Mouse (Mus musculus): ENCODE results near the gene Lingo2. TPM values are rescaled to one million over a fixed set of nuclear protein-coding genes. Genes with fewer than 3 reads are reported as not detected.

Gene Lingo2
- polyA plus RNA-seq, 1 experiment from 2014 or later, result 0.40 TPM

- no peak for ATAC-seq
- no peak overlapping the region for H3K27ac ChIP-seq (ENCODE audit: low read depth, low read length)
- H3K9ac ChIP-seq (ENCODE audit: low read depth, low read length), result no peak overlapping the region
- no peak overlapping the region for H3K4me3 ChIP-seq (ENCODE audit: low read depth, low read length)
- WGBS, result 66% methylated on average over 5 of the region's 5 CpGs
- no peaks in the 10 kb centered on the region for H3K4me1 ChIP-seq (replicated peaks; ENCODE audit: control insufficient read depth, insufficient read depth, low read length)
- TF ChIP-seq CTCF (IDR thresholded peaks at IDR 0.05; ENCODE audit: low read depth), result no peak
- H3K4me2 ChIP-seq (replicated peaks; ENCODE audit: low read depth), result no peak overlapping the region
- H3K27me3 ChIP-seq (replicated peaks; ENCODE audit: control insufficient read depth, insufficient read depth, low read length), result no peaks in the 10 kb centered on the region
- H3K9me3 ChIP-seq (ENCODE audit: control insufficient read depth), result no peaks in the 10 kb centered on the region
- H3K36me3 ChIP-seq (ENCODE audit: control insufficient read depth, insufficient read depth), result no peaks in the 10 kb centered on the region
These were observed 1065.7 kb downstream of the Lingo2 start for GRCm38 (mm10) chr4:35885591-35886542.

GRCm38 (mm10) chr4:35884946-35885460 lies 1066.5 kb downstream of the Lingo2 start:
- TF ChIP-seq CTCF (IDR thresholded peaks at IDR 0.05; ENCODE audit: low read depth), result no peak
- Histone ChIP-seq H3K4me1 (replicated peaks; ENCODE audit: control insufficient read depth, insufficient read depth, low read length) (no peaks in the 10 kb centered on the region), H3K4me2 (replicated peaks; ENCODE audit: low read depth) (no peak overlapping the region)

GRCm38 (mm10) chr4:35846518-35846917 lies 1105.0 kb downstream of the Lingo2 start:
- WGBS, result 93% methylated on average over 1 of the region's 1 CpGs
- H3K27me3 ChIP-seq (replicated peaks; ENCODE audit: control insufficient read depth, insufficient read depth, low read length), result no peaks in the 10 kb centered on the region
- no peak for TF ChIP-seq CTCF (IDR thresholded peaks at IDR 0.05; ENCODE audit: low read depth)
- no peak overlapping the region for H3K4me2 ChIP-seq (replicated peaks; ENCODE audit: low read depth)
- H3K36me3 ChIP-seq (ENCODE audit: control insufficient read depth, insufficient read depth), result no peaks in the 10 kb centered on the region
- no peak overlapping the region for H3K4me3 ChIP-seq (ENCODE audit: low read depth, low read length)
- H3K27ac ChIP-seq (ENCODE audit: low read depth, low read length), result no peak overlapping the region
- H3K4me1 ChIP-seq (replicated peaks; ENCODE audit: control insufficient read depth, insufficient read depth, low read length), result no peaks in the 10 kb centered on the region
- H3K9me3 ChIP-seq (ENCODE audit: control insufficient read depth), result no peaks in the 10 kb centered on the region
- no peak overlapping the region for H3K9ac ChIP-seq (ENCODE audit: low read depth, low read length)
- ATAC-seq, result no peak

More at GRCm38 (mm10) chr4:35884946-35885460, 1066.5 kb downstream of the Lingo2 start:
- Histone ChIP-seq H3K9me3 (ENCODE audit: control insufficient read depth) (no peaks in the 10 kb centered on the region), H3K27me3 (replicated peaks; ENCODE audit: control insufficient read depth, insufficient read depth, low read length) (no peaks in the 10 kb centered on the region), H3K36me3 (ENCODE audit: control insufficient read depth, insufficient read depth) (no peaks in the 10 kb centered on the region), H3K9ac (ENCODE audit: low read depth, low read length) (no peak overlapping the region), H3K4me3 (ENCODE audit: low read depth, low read length) (no peak overlapping the region), H3K27ac (ENCODE audit: low read depth, low read length) (no peak overlapping the region)
- ATAC-seq, result no peak
- 48% methylated on average over 3 of the region's 3 CpGs for WGBS

- no peaks in the 10 kb centered on the region for H3K9me3 ChIP-seq (ENCODE audit: control insufficient read depth)
- no peak overlapping the region for H3K9ac ChIP-seq (ENCODE audit: low read depth, low read length)
- H3K27me3 ChIP-seq (replicated peaks; ENCODE audit: control insufficient read depth, insufficient read depth, low read length), result no peaks in the 10 kb centered on the region
- no peak for ATAC-seq
- H3K4me3 ChIP-seq (ENCODE audit: low read depth, low read length), result no peak overlapping the region
- no peak for TF ChIP-seq CTCF (IDR thresholded peaks at IDR 0.05; ENCODE audit: low read depth)
- H3K36me3 ChIP-seq (ENCODE audit: control insufficient read depth, insufficient read depth), result no peaks in the 10 kb centered on the region
- WGBS, result 72% methylated on average over 7 of the region's 7 CpGs
- H3K27ac ChIP-seq (ENCODE audit: low read depth, low read length), result no peak overlapping the region
- H3K4me1 ChIP-seq (replicated peaks; ENCODE audit: control insufficient read depth, insufficient read depth, low read length), result no peaks in the 10 kb centered on the region
- H3K4me2 ChIP-seq (replicated peaks; ENCODE audit: low read depth), result no peak overlapping the region
These were observed 1106.4 kb downstream of the Lingo2 start for GRCm38 (mm10) chr4:35845140-35845539.

GRCm38 (mm10) chr4:35844518-35844917 lies 1107.0 kb downstream of the Lingo2 start:
- Histone ChIP-seq H3K36me3 (ENCODE audit: control insufficient read depth, insufficient read depth) (no peaks in the 10 kb centered on the region), H3K4me2 (replicated peaks; ENCODE audit: low read depth) (no peak overlapping the region), H3K4me3 (ENCODE audit: low read depth, low read length) (no peak overlapping the region), H3K9ac (ENCODE audit: low read depth, low read length) (no peak overlapping the region), H3K9me3 (ENCODE audit: control insufficient read depth) (no peaks in the 10 kb centered on the region), H3K27ac (ENCODE audit: low read depth, low read length) (no peak overlapping the region), H3K27me3 (replicated peaks; ENCODE audit: control insufficient read depth, insufficient read depth, low read length) (no peaks in the 10 kb centered on the region), H3K4me1 (replicated peaks; ENCODE audit: control insufficient read depth, insufficient read depth, low read length) (no peaks in the 10 kb centered on the region)
- no peak for ATAC-seq
- no peak for TF ChIP-seq CTCF (IDR thresholded peaks at IDR 0.05; ENCODE audit: low read depth)
- WGBS, result 86% methylated on average over 6 of the region's 6 CpGs

GRCm38 (mm10) chr4:35823322-35823870 lies 1128.2 kb downstream of the Lingo2 start:
- no peak overlapping the region for H3K4me2 ChIP-seq (replicated peaks; ENCODE audit: low read depth)
- H3K4me1 ChIP-seq (replicated peaks; ENCODE audit: control insufficient read depth, insufficient read depth, low read length), result no peaks in the 10 kb centered on the region
- no peak overlapping the region for H3K9ac ChIP-seq (ENCODE audit: low read depth, low read length)
- WGBS, result 88% methylated on average over 7 of the region's 7 CpGs
- no peaks in the 10 kb centered on the region for H3K27me3 ChIP-seq (replicated peaks; ENCODE audit: control insufficient read depth, insufficient read depth, low read length)
- no peaks in the 10 kb centered on the region for H3K36me3 ChIP-seq (ENCODE audit: control insufficient read depth, insufficient read depth)
- no peak for ATAC-seq
- no peak overlapping the region for H3K4me3 ChIP-seq (ENCODE audit: low read depth, low read length)
- no peak overlapping the region for H3K27ac ChIP-seq (ENCODE audit: low read depth, low read length)
- H3K9me3 ChIP-seq (ENCODE audit: control insufficient read depth), result no peaks in the 10 kb centered on the region
- TF ChIP-seq CTCF (IDR thresholded peaks at IDR 0.05; ENCODE audit: low read depth), result no peak

All from intestine, postnatal 0 days (tissue).